Mouse (Mus musculus): Measurements from ENCODE around the gene Dnmt1.

- TF ChIP-seq CTCF (conservative IDR thresholded peaks at IDR 0.05 in 1 of 2, IDR thresholded peaks at IDR 0.05 in 1 of 2; ENCODE audit: low read depth in 2 of 2, low read length in 2 of 2) (no peak), POLR2A (IDR thresholded peaks at IDR 0.05; ENCODE audit: low read depth, low read length) (no peak), ZNF384 (IDR thresholded peaks at IDR 0.05; ENCODE audit: low read depth, low read length) (no peak), POLR2AphosphoS2 (IDR thresholded peaks at IDR 0.05; ENCODE audit: low read depth, low read length) (no peak), CHD1 (IDR thresholded peaks at IDR 0.05; ENCODE audit: low read depth, low read length) (no peak), MAFK (IDR thresholded peaks at IDR 0.05; ENCODE audit: insufficient replicate concordance, low read length) (no peak), ZKSCAN1 (IDR thresholded peaks at IDR 0.05; ENCODE audit: borderline replicate concordance, low read depth, low read length) (no peak), E2F4 (IDR thresholded peaks at IDR 0.05; ENCODE audit: insufficient replicate concordance, low read depth, low read length) (no peak), JUND (conservative IDR thresholded peaks at IDR 0.05; ENCODE audit: low read depth, low read length) (no peak)
These were observed 61.8 kb downstream of the Dnmt1 start for GRCm38 (mm10) chr9:20897736-20898510.

Data from CH12.LX (cell line).